1 mouse cellular context compared by ENCODE assay signal in genomic region chr2:26507961-26508391, GRCm38 (mm10).
TF ChIP-seq lines count a peak whose summit lies in the region.

No protein-coding gene starts in this region.

TF ChIP-seq in CH12.LX, 34 proteins besides CTCF, POLR2A, EP300 and RAD21 (continued from another document):
- TF ChIP-seq SMC3 (IDR thresholded peaks at IDR 0.05; ENCODE audit: low read depth, low read length) (no peak), MEF2A (IDR thresholded peaks at IDR 0.05; ENCODE audit: borderline replicate concordance, low read depth, low read length) (peak; percentile 84)
